Mouse (Mus musculus) limb, embryonic 11.5 days (tissue): ENCODE data around the gene Pvr. TPM values are rescaled to one million over a fixed set of nuclear protein-coding genes. Genes with fewer than 3 reads are reported as not detected.

Experiments used
- ATAC-seq: fragments of 200-750 bp; cut with Nextera tagmentation; 2 replicates; pipeline ENCODE4 v1.8.0; 2017; ENCODE audit warnings: low read depth; ENCODE audit not compliant: insufficient number of reproducible peaks, low FRiP score, low TSS enrichment
- DNase-seq: peaks from one replicate; pipeline ENCODE4 v3.0.0-alpha.2; 2015; ENCODE audit warnings: low spot score
- H3K27ac ChIP-seq: fragments of 300-500 bp; sonication (generic); replicated peaks from 2 replicates; pipeline ENCODE4 v1.5.1; 2014; ENCODE audit warnings: low read depth, mild to moderate bottlenecking, low read length
- H3K27me3 ChIP-seq: fragments of 300-500 bp; sonication (generic); 2 replicates; pipeline ENCODE4 v1.6.1; 2014; ENCODE audit warnings: mild to moderate bottlenecking, low read length, mixed read lengths; ENCODE audit not compliant: control insufficient read depth, insufficient read depth
- H3K36me3 ChIP-seq: fragments of 300-500 bp; sonication (generic); 2 replicates; pipeline ENCODE4 v1.6.1; 2014; ENCODE audit warnings: mild to moderate bottlenecking, low read length, moderate library complexity, mixed read lengths; ENCODE audit not compliant: control insufficient read depth, insufficient read depth
- H3K4me1 ChIP-seq: fragments of 300-500 bp; sonication (generic); 2 replicates; pipeline ENCODE4 v1.6.1; 2014; ENCODE audit warnings: low read length, mixed read lengths; ENCODE audit not compliant: control insufficient read depth, insufficient read depth
- H3K4me2 ChIP-seq: fragments of 300-500 bp; sonication (generic); 2 replicates; pipeline ENCODE4 v1.6.1; 2014; ENCODE audit warnings: low read depth, mild to moderate bottlenecking, moderate library complexity; ENCODE audit not compliant: severe bottlenecking
- H3K4me3 ChIP-seq: fragments of 300-500 bp; sonication (generic); 2 replicates; pipeline ENCODE4 v1.5.1; 2014; ENCODE audit warnings: low read depth, low read length
- H3K9ac ChIP-seq: fragments of 300-500 bp; sonication (generic); 2 replicates; pipeline ENCODE4 v1.6.1; 2014; ENCODE audit warnings: mild to moderate bottlenecking, low read length
- H3K9me3 ChIP-seq: fragments of 300-500 bp; sonication (generic); 2 replicates; pipeline ENCODE4 v1.6.1; 2016; ENCODE audit warnings: low read length; ENCODE audit not compliant: control insufficient read depth
- WGBS: fragments of 180-500 bp; shearing (Covaris S2); extraction: QIAGEN DNeasy Blood & Tissue Kit; methylation state at CpG from one replicate; pipeline ENCODE4 v1.1.7; 2014; 5-methylcytosine and 5-hydroxymethylcytosine counted together
- polyA plus RNA-seq: library from polyadenylated mRNA; unstranded; fragments of >200 nt; fragmentation: Nextera tagmentation; extraction: Ambion mirVana; gene quantifications from 2 replicates; pipeline ENCODE4 v1.2.1, GENCODE M21; 2014

Pvr gene
- 3.9 and 4.7 TPM in 2 replicates for polyA plus RNA-seq

GRCm38 (mm10) chr7:19920506-19921261 is at the start of gene Pvr:
Pvr (minus strand) TSS chr7:19921160.
- peak within 1 kb of the TSS; percentile 68 for H3K4me3 ChIP-seq
- H3K36me3 ChIP-seq: peaks cover 6% of the 10 kb centered on the region; the same call in 1 of the 2 replicates
- 0% methylated on average over 60 of the region's 60 CpGs for whole genome bisulfite sequencing
- no peaks in the 10 kb centered on the region for H3K27me3 ChIP-seq
- ATAC-seq: peak; percentile 82
- peak within 1 kb of the TSS; percentile 79 for H3K4me2 ChIP-seq
- DNase-seq: peak; percentile 77
- H3K9me3 ChIP-seq: no peaks in the 10 kb centered on the region
- H3K27ac ChIP-seq: no peak within 1 kb of the TSS
- H3K9ac ChIP-seq: peak within 1 kb of the TSS; percentile 81
- H3K4me1 ChIP-seq: no peaks in the 10 kb centered on the region

GRCm38 (mm10) chr7:19970196-19970595 is 49.2 kb upstream of the Pvr start:
- no peak overlapping the region for H3K9ac ChIP-seq
- WGBS: 92% methylated on average over 8 of the region's 8 CpGs
- H3K36me3 ChIP-seq: no peaks in the 10 kb centered on the region
- no peak overlapping the region for H3K4me2 ChIP-seq
- no peak overlapping the region for H3K4me3 ChIP-seq
- H3K27me3 ChIP-seq: no peaks in the 10 kb centered on the region
- H3K9me3 ChIP-seq: peaks cover 8% of the 10 kb centered on the region; the same call in 1 of the 2 replicates
- H3K4me1 ChIP-seq: no peaks in the 10 kb centered on the region
- no peak for DNase-seq
- no peak for ATAC-seq
- H3K27ac ChIP-seq: no peak overlapping the region

GRCm38 (mm10) chr7:19969541-19970090 is 48.7 kb upstream of the Pvr start:
- ATAC-seq: no peak

GRCm38 (mm10) chr7:19969106-19969505 is 48.1 kb upstream of the Pvr start:
- H3K4me3 ChIP-seq: no peak overlapping the region
- no peak for ATAC-seq
- WGBS: 71% methylated on average over 3 of the region's 3 CpGs
- H3K36me3 ChIP-seq: no peaks in the 10 kb centered on the region
- H3K4me1 ChIP-seq: no peaks in the 10 kb centered on the region
- no peak for DNase-seq
- H3K27me3 ChIP-seq: no peaks in the 10 kb centered on the region
- H3K4me2 ChIP-seq: no peak overlapping the region
- H3K9me3 ChIP-seq: peaks cover 8% of the 10 kb centered on the region; the same call in 1 of the 2 replicates
- H3K9ac ChIP-seq: no peak overlapping the region
- H3K27ac ChIP-seq: no peak overlapping the region

More at GRCm38 (mm10) chr7:19969541-19970090, 48.7 kb upstream of the Pvr start:
- Histone ChIP-seq H3K4me1 (no peaks in the 10 kb centered on the region), H3K4me2 (no peak overlapping the region), H3K36me3 (no peaks in the 10 kb centered on the region), H3K9me3 (peaks cover 8% of the 10 kb centered on the region; the same call in 1 of the 2 replicates), H3K27ac (no peak overlapping the region), H3K4me3 (no peak overlapping the region), H3K9ac (no peak overlapping the region), H3K27me3 (no peaks in the 10 kb centered on the region)
- no peak for DNase-seq
- 91% methylated on average over 4 of the region's 4 CpGs for WGBS

- H3K36me3 ChIP-seq: no peaks in the 10 kb centered on the region
- 82% methylated on average over 7 of the region's 7 CpGs for WGBS
- no peak within 1 kb of the TSS for H3K4me3 ChIP-seq
- H3K4me1 ChIP-seq: no peaks in the 10 kb centered on the region
- no peak within 1 kb of the TSS for H3K9ac ChIP-seq
- ATAC-seq (no peak), DNase-seq (no peak)
- H3K4me2 ChIP-seq: no peak within 1 kb of the TSS
- no peaks in the 10 kb centered on the region for H3K27me3 ChIP-seq
- no peak within 1 kb of the TSS for H3K27ac ChIP-seq
- H3K9me3 ChIP-seq: peaks cover 7% of the 10 kb centered on the region; the same call in 1 of the 2 replicates
Measured at GRCm38 (mm10) chr7:19964985-19965579, 44.1 kb upstream of the Pvr start, which contains the start of gene Ceacam20. Ceacam20 (plus strand) TSS chr7:19965412.

GRCm38 (mm10) chr7:19962423-19962822 is 41.5 kb upstream of the Pvr start:
- no peaks in the 10 kb centered on the region for H3K4me1 ChIP-seq
- H3K9ac ChIP-seq: no peak overlapping the region
- H3K27ac ChIP-seq: no peak overlapping the region
- H3K9me3 ChIP-seq: no peaks in the 10 kb centered on the region
- DNase-seq (no peak), ATAC-seq (no peak)
- no peaks in the 10 kb centered on the region for H3K36me3 ChIP-seq
- WGBS: 87% methylated on average over 1 of the region's 1 CpGs
- H3K27me3 ChIP-seq: no peaks in the 10 kb centered on the region
- no peak overlapping the region for H3K4me3 ChIP-seq
- H3K4me2 ChIP-seq: no peak overlapping the region

- no peak for ATAC-seq
- Histone ChIP-seq H3K4me1 (no peaks in the 10 kb centered on the region), H3K4me2 (no peak overlapping the region), H3K36me3 (no peaks in the 10 kb centered on the region), H3K27ac (no peak overlapping the region), H3K27me3 (no peaks in the 10 kb centered on the region), H3K4me3 (no peak overlapping the region), H3K9me3 (no peaks in the 10 kb centered on the region), H3K9ac (no peak overlapping the region)
- peak; percentile 93 for DNase-seq
- WGBS: 4% methylated on average over 7 of the region's 7 CpGs
Measured at GRCm38 (mm10) chr7:19956341-19956781, 35.4 kb upstream of the Pvr start.

- no peak overlapping the region for H3K27ac ChIP-seq
- no peaks in the 10 kb centered on the region for H3K36me3 ChIP-seq
- no peak for ATAC-seq
- H3K4me3 ChIP-seq: no peak overlapping the region
- no peak overlapping the region for H3K9ac ChIP-seq
- no peaks in the 10 kb centered on the region for H3K27me3 ChIP-seq
- no peaks in the 10 kb centered on the region for H3K4me1 ChIP-seq
- H3K9me3 ChIP-seq: no peaks in the 10 kb centered on the region
- H3K4me2 ChIP-seq: no peak overlapping the region
- no peak for DNase-seq
- 78% methylated on average over 4 of the region's 4 CpGs for WGBS
Measured at GRCm38 (mm10) chr7:19955861-19956260, 34.9 kb upstream of the Pvr start.
